Mouse (Mus musculus): ENCODE data around the gene Ubac2.
"Not testable (repeated sequence)": the region's sequence is repeated elsewhere in the genome, so short reads cannot be mapped to it uniquely, and the experiment has no call there.

Ubac2 gene

GRCm38 (mm10) chr14:122048816-122049215 is 170.4 kb downstream of the Ubac2 start:
- no peak for DNase-seq (ENCODE audit: low read depth)

- no peak for DNase-seq (ENCODE audit: low read depth)
These were observed 174.6 kb downstream of the Ubac2 start for GRCm38 (mm10) chr14:122052896-122053635.

GRCm38 (mm10) chr14:122056871-122057270 is 178.5 kb downstream of the Ubac2 start:
- no peak for DNase-seq (ENCODE audit: low read depth)

- DNase-seq (ENCODE audit: low read depth) = no peak
These were observed 179.5 kb downstream of the Ubac2 start for GRCm38 (mm10) chr14:122057941-122058346.

- peak; percentile 51 for DNase-seq (ENCODE audit: low read depth)
These were observed 182.2 kb downstream of the Ubac2 start for GRCm38 (mm10) chr14:122060642-122061041.

GRCm38 (mm10) chr14:122061376-122061775 is 183.0 kb downstream of the Ubac2 start:
- DNase-seq (ENCODE audit: low read depth) = peak; percentile 37

- no peak for DNase-seq (ENCODE audit: low read depth)
These were observed 184.1 kb downstream of the Ubac2 start for GRCm38 (mm10) chr14:122062411-122063090.

- no peak for DNase-seq (ENCODE audit: low read depth)
These were observed 185.2 kb downstream of the Ubac2 start for GRCm38 (mm10) chr14:122063599-122063998.

GRCm38 (mm10) chr14:122064519-122064918 is 186.1 kb downstream of the Ubac2 start:
- no peak for DNase-seq (ENCODE audit: low read depth)

GRCm38 (mm10) chr14:122066243-122066642 is 187.8 kb downstream of the Ubac2 start:
- DNase-seq (ENCODE audit: low read depth) = no peak

GRCm38 (mm10) chr14:122068036-122068435 is 189.6 kb downstream of the Ubac2 start:
- not testable (repeated sequence) for DNase-seq (ENCODE audit: low read depth)

GRCm38 (mm10) chr14:122068801-122069695 is 190.6 kb downstream of the Ubac2 start:
- DNase-seq (ENCODE audit: low read depth) = no peak

- no peak for DNase-seq (ENCODE audit: low read depth)
These were observed 191.5 kb downstream of the Ubac2 start for GRCm38 (mm10) chr14:122069948-122070347.
